Mouse (Mus musculus): ENCODE measurements around the gene Ifitm5.

GRCm38 (mm10) chr7:140962733-140963132 lies 12.6 kb upstream of the Ifitm5 start:
- TF ChIP-seq CTCF (IDR thresholded peaks at IDR 0.05; ENCODE audit: insufficient read depth, low read depth, low read length) = no peak
- no peak for TF ChIP-seq POLR2A (IDR thresholded peaks at IDR 0.05; ENCODE audit: insufficient read depth, low read depth, low read length)

Data from olfactory bulb, adult 2 months (tissue).